Mouse (Mus musculus) liver, postnatal 0 days (tissue): ENCODE measurements at regions not wholly inside any gene's neighbourhood (a gene's known extent, or its start where the extent isn't known, plus 50 kb on each side); places are given as distances from the start of the nearest gene placed in this dataset.
A peak's percentile ranks its signal among the peaks of the same experiment; 100 is the strongest.

ENCODE experiments used
- ATAC-seq: fragments of 200-750 bp; cut with Nextera tagmentation; 2 replicates; pipeline ENCODE4 v1.8.0; 2017; ENCODE audit warnings: mild to moderate bottlenecking, moderate library complexity
- DNase-seq: peaks from one replicate; pipeline ENCODE4 v3.0.0-alpha.2; 2016
- H3K27ac ChIP-seq: fragments of 300-500 bp; sonication (generic); 2 replicates; pipeline ENCODE4 v1.5.1; 2014; ENCODE audit warnings: antibody characterized with exemption, moderate library complexity, mild to moderate bottlenecking, low read depth
- H3K27me3 ChIP-seq: fragments of 300-500 bp; sonication (generic); 2 replicates; pipeline ENCODE4 v1.6.1; 2014; ENCODE audit warnings: low read length, control low read depth, mixed read lengths; ENCODE audit not compliant: insufficient read depth
- H3K36me3 ChIP-seq: fragments of 300-500 bp; sonication (generic); replicated peaks from 2 replicates; pipeline ENCODE4 v1.6.1; 2014; ENCODE audit warnings: mild to moderate bottlenecking, control low read depth, low read length, moderate library complexity, mixed read lengths; ENCODE audit not compliant: insufficient read depth
- H3K4me1 ChIP-seq: fragments of 300-500 bp; sonication (generic); 2 replicates; pipeline ENCODE4 v1.6.1; 2014; ENCODE audit warnings: antibody characterized with exemption, mild to moderate bottlenecking, control low read depth; ENCODE audit not compliant: insufficient read depth
- H3K4me2 ChIP-seq: fragments of 300-500 bp; sonication (generic); 2 replicates; pipeline ENCODE4 v1.6.1; 2014; ENCODE audit warnings: low read depth, mild to moderate bottlenecking, low read length, moderate library complexity, mixed read lengths
- H3K4me3 ChIP-seq: fragments of 300-500 bp; sonication (generic); 2 replicates; pipeline ENCODE4 v1.5.1; 2014; ENCODE audit warnings: low read depth, low read length
- H3K9ac ChIP-seq: fragments of 300-500 bp; sonication (generic); replicated peaks from 2 replicates; pipeline ENCODE4 v1.6.1; 2014; ENCODE audit warnings: mild to moderate bottlenecking, moderate library complexity
- H3K9me3 ChIP-seq: fragments of 300-500 bp; sonication (generic); 2 replicates; pipeline ENCODE4 v1.6.1; 2016; ENCODE audit warnings: mild to moderate bottlenecking, control low read depth, low read length, mixed read lengths
- CTCF ChIP-seq: sonication (generic); IDR thresholded peaks from 2 replicates; pipeline ENCODE4 v1.5.1; 2016; ENCODE audit warnings: antibody characterized with exemption, low read depth
- EP300 ChIP-seq: IDR thresholded peaks from 2 replicates; pipeline ENCODE4 v1.6.1; 2016; ENCODE audit warnings: antibody characterized with exemption, low read depth, mild to moderate bottlenecking
- WGBS: fragments of 180-500 bp; shearing (Covaris S2); extraction: QIAGEN DNeasy Blood & Tissue Kit; methylation state at CpG from one replicate; pipeline ENCODE4 v1.1.7; 2014; ENCODE audit not compliant: insufficient replicate concordance; 5-methylcytosine and 5-hydroxymethylcytosine counted together

GRCm38 (mm10) chr12:94057767-94058166, 1634.3 kb upstream of the Flrt2 start:
- TF ChIP-seq CTCF, result no peak
- TF ChIP-seq EP300, result no peak

GRCm38 (mm10) chr12:94059641-94060040, 1632.4 kb upstream of the Flrt2 start:
- Histone ChIP-seq H3K4me2 (no peak overlapping the region), H3K27ac (no peak overlapping the region), H3K4me1 (no peaks in the 10 kb centered on the region), H3K9ac (no peak overlapping the region), H3K36me3 (no peaks in the 10 kb centered on the region), H3K9me3 (no peaks in the 10 kb centered on the region), H3K4me3 (no peak overlapping the region), H3K27me3 (no peaks in the 10 kb centered on the region)
- TF ChIP-seq CTCF (peak; percentile 26), EP300 (no peak)
- WGBS, result 78% methylated on average over 6 of the region's 6 CpGs
- ATAC-seq (no peak), DNase-seq (no peak)

More at GRCm38 (mm10) chr12:94057767-94058166, 1634.3 kb upstream of the Flrt2 start:
- ATAC-seq, result no peak
- Histone ChIP-seq H3K9me3 (no peaks in the 10 kb centered on the region), H3K4me2 (no peak overlapping the region), H3K4me1 (no peaks in the 10 kb centered on the region), H3K4me3 (no peak overlapping the region), H3K27me3 (no peaks in the 10 kb centered on the region), H3K9ac (no peak overlapping the region), H3K27ac (no peak overlapping the region), H3K36me3 (no peaks in the 10 kb centered on the region)
- DNase-seq, result no peak
- WGBS, result 87% methylated on average over 2 of the region's 2 CpGs

DNA sequence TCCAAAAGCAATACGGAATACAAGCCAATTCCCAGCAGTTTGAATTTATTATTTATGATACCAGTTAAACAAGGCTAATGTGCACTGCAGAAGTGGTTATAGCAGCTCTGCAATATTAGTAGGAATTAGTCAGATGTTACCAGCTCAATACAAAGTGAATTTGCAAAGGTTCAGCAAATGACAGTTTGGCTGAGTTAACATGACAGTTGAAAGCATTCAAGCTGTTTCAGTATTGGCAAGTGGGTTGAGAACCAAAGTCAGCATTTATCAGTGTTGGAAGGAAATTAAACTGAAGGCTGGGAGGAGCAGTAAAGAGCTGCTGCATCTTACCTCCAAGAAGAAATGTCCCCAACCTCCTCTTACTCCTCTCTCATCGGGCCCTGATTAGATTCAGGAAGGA, 1631.7 kb upstream of the Flrt2 start:
- H3K4me3 ChIP-seq, result no peak overlapping the region
- H3K4me1 ChIP-seq, result no peaks in the 10 kb centered on the region
- no peak overlapping the region for H3K4me2 ChIP-seq
- ATAC-seq (no peak), DNase-seq (no peak)
- TF ChIP-seq EP300 (no peak), CTCF (no peak)
- H3K9me3 ChIP-seq, result no peaks in the 10 kb centered on the region
- no peaks in the 10 kb centered on the region for H3K36me3 ChIP-seq
- H3K9ac ChIP-seq, result no peak overlapping the region
- no peak overlapping the region for H3K27ac ChIP-seq
- WGBS, result 70% methylated on average over 2 of the region's 2 CpGs
- H3K27me3 ChIP-seq, result no peaks in the 10 kb centered on the region

DNA sequence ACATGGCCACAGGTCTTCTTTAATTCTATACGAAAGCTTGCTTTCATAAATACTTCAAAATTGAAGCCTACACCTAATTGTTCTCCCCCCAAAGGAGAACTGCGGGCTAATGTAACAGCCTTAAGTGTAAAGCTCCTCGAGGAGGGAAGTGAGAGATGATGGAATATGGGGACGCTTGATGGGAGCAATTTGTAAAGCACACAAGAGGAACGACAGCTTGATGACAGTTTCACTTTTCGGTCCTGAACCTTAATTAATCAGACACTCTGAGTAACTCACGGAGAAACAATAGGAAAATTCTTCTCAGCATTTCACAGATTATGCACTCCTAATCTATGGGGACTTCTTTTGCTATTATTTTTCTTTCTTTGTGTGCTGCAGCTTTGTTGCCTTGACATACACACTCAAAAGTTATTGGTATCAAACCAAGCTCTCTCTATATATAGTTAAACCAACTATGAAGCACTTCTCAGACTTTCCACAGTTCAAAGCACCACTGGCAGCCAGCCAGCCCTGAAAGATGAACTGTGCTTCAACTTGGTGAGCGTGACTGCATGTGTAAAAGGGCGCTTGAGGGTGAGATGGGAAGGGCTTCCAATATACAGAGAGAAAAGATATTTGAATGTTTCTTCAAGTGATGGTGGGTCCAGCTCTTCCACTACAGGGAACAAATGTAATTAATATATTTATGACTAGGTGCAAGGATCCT, 1625.4 kb upstream of the Flrt2 start:
- 73% methylated on average over 9 of the region's 9 CpGs for WGBS
- Histone ChIP-seq H3K4me1 (no peaks in the 10 kb centered on the region), H3K36me3 (no peaks in the 10 kb centered on the region), H3K27me3 (no peaks in the 10 kb centered on the region), H3K9me3 (no peaks in the 10 kb centered on the region), H3K4me2 (no peak overlapping the region), H3K9ac (no peak overlapping the region), H3K27ac (no peak overlapping the region), H3K4me3 (no peak overlapping the region)
- DNase-seq (no peak), ATAC-seq (no peak)
- TF ChIP-seq CTCF, result no peak
- TF ChIP-seq EP300, result no peak

DNA sequence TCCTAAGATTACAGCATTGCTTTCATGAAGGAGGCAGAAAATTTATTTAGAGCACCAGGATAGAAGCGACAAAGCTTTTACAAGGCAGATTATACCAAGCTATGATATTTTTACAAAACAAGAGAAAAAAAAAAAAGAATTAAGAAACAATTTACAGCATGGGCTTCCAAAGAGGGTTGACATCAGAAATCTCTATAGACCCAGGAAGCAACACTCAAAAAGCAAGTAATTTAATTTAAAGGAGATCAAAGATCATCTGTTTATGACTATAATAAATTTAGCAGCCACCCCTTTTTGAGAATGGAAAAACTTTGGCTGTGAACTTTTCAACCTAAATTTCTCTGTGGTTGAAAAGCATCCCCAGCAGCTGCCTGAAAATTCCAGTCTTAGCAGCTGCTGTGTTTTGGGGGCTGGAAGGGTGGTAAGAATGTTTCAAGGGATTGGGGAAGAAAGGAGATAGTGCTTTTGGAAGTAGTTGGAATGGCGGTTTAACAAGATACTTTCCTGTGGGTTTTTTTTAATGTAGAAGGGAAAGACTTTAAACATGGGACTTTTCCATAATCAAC, 1621.0 kb upstream of the Flrt2 start:
- no peak overlapping the region for H3K27ac ChIP-seq
- H3K4me2 ChIP-seq, result no peak overlapping the region
- H3K4me1 ChIP-seq, result no peaks in the 10 kb centered on the region
- no peak for DNase-seq
- no peaks in the 10 kb centered on the region for H3K27me3 ChIP-seq
- no peak overlapping the region for H3K9ac ChIP-seq
- WGBS, result 80% methylated on average over 2 of the region's 2 CpGs
- H3K4me3 ChIP-seq, result no peak overlapping the region
- TF ChIP-seq EP300 (no peak), CTCF (no peak)
- no peaks in the 10 kb centered on the region for H3K36me3 ChIP-seq
- no peaks in the 10 kb centered on the region for H3K9me3 ChIP-seq
- no peak for ATAC-seq

GRCm38 (mm10) chr12:94105582-94106162, 1586.4 kb upstream of the Flrt2 start:
- no peak for ATAC-seq

More at GRCm38 (mm10) chr12:94105582-94106162, 1586.4 kb upstream of the Flrt2 start:
- H3K27ac ChIP-seq, result no peak overlapping the region
- DNase-seq, result no peak
- H3K36me3 ChIP-seq, result no peaks in the 10 kb centered on the region
- WGBS, result 63% methylated on average over 1 of the region's 1 CpGs
- no peaks in the 10 kb centered on the region for H3K4me1 ChIP-seq
- H3K9me3 ChIP-seq, result no peaks in the 10 kb centered on the region
- H3K4me2 ChIP-seq, result no peak overlapping the region
- no peak for TF ChIP-seq EP300
- no peak for TF ChIP-seq CTCF
- H3K27me3 ChIP-seq, result no peaks in the 10 kb centered on the region
- no peak overlapping the region for H3K9ac ChIP-seq
- no peak overlapping the region for H3K4me3 ChIP-seq
